Mouse (Mus musculus) embryonic facial prominence, embryonic 15.5 days (tissue): ENCODE results near the gene Med13. TPM values are rescaled to one million over a fixed set of nuclear protein-coding genes. Genes with fewer than 3 reads are reported as not detected.
"Not testable (repeated sequence)": the region's sequence is repeated elsewhere in the genome, so short reads cannot be mapped to it uniquely, and the experiment has no call there.

Source experiments
- ATAC-seq: fragments of 200-750 bp; cut with Nextera tagmentation; 2 replicates; pipeline ENCODE4 v1.8.0; 2017; ENCODE audit warnings: low read depth, moderate TSS enrichment; ENCODE audit not compliant: insufficient number of reproducible peaks, low FRiP score, low TSS enrichment
- H3K27ac ChIP-seq: fragments of 300-500 bp; sonication (generic); replicated peaks from 2 replicates; pipeline ENCODE4 v1.5.1; 2015; ENCODE audit warnings: mild to moderate bottlenecking, inconsistent platforms
- H3K27me3 ChIP-seq: fragments of 300-500 bp; sonication (generic); 2 replicates; pipeline ENCODE4 v1.6.1; 2015; ENCODE audit warnings: inconsistent platforms
- H3K36me3 ChIP-seq: fragments of 300-500 bp; sonication (generic); 2 replicates; pipeline ENCODE4 v1.6.1; 2015; ENCODE audit warnings: mild to moderate bottlenecking, inconsistent platforms
- H3K4me1 ChIP-seq: fragments of 300-500 bp; sonication (generic); 2 replicates; pipeline ENCODE4 v1.6.1; 2015; ENCODE audit warnings: inconsistent platforms
- H3K4me2 ChIP-seq: fragments of 300-500 bp; sonication (generic); replicated peaks from 2 replicates; pipeline ENCODE4 v1.6.1; 2015; ENCODE audit warnings: mild to moderate bottlenecking, inconsistent platforms
- H3K4me3 ChIP-seq: fragments of 300-500 bp; sonication (generic); replicated peaks from 2 replicates; pipeline ENCODE4 v1.5.1; 2015; ENCODE audit warnings: mild to moderate bottlenecking, inconsistent platforms
- H3K9ac ChIP-seq: fragments of 300-500 bp; sonication (generic); 2 replicates; pipeline ENCODE4 v1.6.1; 2015; ENCODE audit warnings: inconsistent platforms
- H3K9me3 ChIP-seq: fragments of 300-500 bp; sonication (generic); replicated peaks from 2 replicates; pipeline ENCODE4 v1.6.1; 2016; ENCODE audit warnings: inconsistent platforms
- WGBS: fragments of 180-500 bp; shearing (Covaris S2); methylation state at CpG from one replicate; pipeline ENCODE4 v1.1.7; 2015; 5-methylcytosine and 5-hydroxymethylcytosine counted together
- polyA plus RNA-seq: library from polyadenylated mRNA; unstranded; fragments of >200 nt; fragmentation: Nextera tagmentation; extraction: Ambion mirVana; gene quantifications from 2 replicates; pipeline ENCODE4 v1.2.1, GENCODE M21; 2015

Gene Med13
- polyA plus RNA-seq, 1 experiment from 2014 or later = 9.4 TPM

DNA sequence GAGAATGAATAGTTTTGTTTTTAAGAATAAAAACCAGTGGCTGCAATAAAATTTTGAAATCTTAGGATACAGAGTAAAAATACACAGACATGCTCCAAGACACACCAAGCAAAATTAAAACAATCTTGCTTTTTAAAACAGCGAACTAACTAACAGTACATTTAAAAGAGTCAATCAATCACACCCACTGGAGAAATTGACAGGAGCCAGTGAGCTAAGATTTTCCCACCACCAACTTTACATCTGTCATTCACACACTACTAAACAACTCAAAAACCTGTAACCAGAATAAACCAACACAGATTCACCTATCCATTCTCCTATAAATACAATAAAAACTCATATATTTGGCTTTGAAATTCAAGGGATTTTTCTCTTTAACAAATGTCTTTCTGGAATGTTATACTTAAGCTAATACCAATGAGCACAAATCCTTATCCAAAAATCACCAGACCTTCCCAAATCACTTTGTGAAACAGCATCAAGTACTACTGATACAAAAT lies 6.7 kb downstream of the Med13 start:
- no peak overlapping the region for H3K4me2 ChIP-seq
- WGBS = 62% methylated on average over 1 of the region's 1 CpGs

DNA sequence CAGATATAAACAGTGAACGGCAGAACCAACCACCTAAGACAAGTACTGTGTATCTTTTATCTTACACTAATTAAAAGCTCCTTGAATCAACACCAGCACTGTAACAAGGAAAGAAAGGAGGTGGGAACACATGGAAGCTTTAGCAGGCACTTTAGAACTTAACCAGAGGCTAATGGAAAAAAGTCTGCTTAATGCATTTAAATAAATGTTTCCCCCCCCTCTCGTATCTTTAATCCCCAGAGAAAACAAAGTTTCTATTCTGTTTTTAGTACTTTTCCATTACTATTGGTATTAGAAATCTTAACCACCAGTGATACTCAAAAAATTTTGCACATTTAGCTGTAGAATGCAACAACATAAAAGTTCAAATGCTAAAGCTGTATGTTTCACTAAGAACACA lies 8.1 kb downstream of the Med13 start:
- Histone ChIP-seq H3K27ac (no peak overlapping the region), H3K36me3 (peaks cover 19% of the 10 kb centered on the region; the same call in 1 of the 2 replicates), H3K4me1 (peaks cover 3% of the 10 kb centered on the region; the same call in 1 of the 2 replicates), H3K9me3 (no peaks in the 10 kb centered on the region), H3K4me2 (no peak overlapping the region), H3K27me3 (no peaks in the 10 kb centered on the region), H3K9ac (no peak overlapping the region), H3K4me3 (no peak overlapping the region)
- WGBS = 37% methylated on average over 2 of the region's 2 CpGs
- no peak for ATAC-seq

More for the DNA sequence above, 6.7 kb downstream of the Med13 start:
- ATAC-seq = no peak
- no peak overlapping the region for H3K9ac ChIP-seq
- no peaks in the 10 kb centered on the region for H3K27me3 ChIP-seq
- H3K9me3 ChIP-seq = no peaks in the 10 kb centered on the region
- H3K4me3 ChIP-seq = no peak overlapping the region
- H3K27ac ChIP-seq = no peak overlapping the region
- peaks cover 11% of the 10 kb centered on the region; the same call in 1 of the 2 replicates for H3K4me1 ChIP-seq
- H3K36me3 ChIP-seq = 0 out of 2 replicates have a peak, but pooled peaks cover 9% of the 10 kb centered on the region

DNA sequence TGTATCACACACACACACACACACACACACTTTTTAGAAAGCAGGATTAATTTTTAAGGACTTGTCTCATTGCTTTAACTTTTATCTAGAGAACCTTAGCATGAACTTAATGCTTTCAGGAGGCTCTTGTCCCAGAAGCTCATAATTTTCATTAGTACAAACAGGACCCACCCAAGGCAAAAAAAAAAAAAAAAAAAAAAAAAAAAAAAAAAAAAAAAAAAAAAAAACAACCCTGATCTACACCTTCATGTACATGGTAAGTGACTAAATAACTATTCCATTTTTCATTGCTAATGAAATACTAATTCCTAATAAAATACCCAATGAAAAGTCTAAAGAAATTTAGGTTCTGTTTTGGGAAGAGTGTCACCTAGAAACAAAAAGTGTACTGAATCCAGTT lies 8.5 kb downstream of the Med13 start:
- H3K9ac ChIP-seq = no peak overlapping the region
- no peaks in the 10 kb centered on the region for H3K9me3 ChIP-seq
- H3K4me2 ChIP-seq = no peak overlapping the region
- no peaks in the 10 kb centered on the region for H3K27me3 ChIP-seq
- H3K27ac ChIP-seq = no peak overlapping the region
- no peak overlapping the region for H3K4me3 ChIP-seq
- H3K4me1 ChIP-seq = no peaks in the 10 kb centered on the region
- H3K36me3 ChIP-seq = peaks cover 17% of the 10 kb centered on the region; the same call in 1 of the 2 replicates
- ATAC-seq = no peak

DNA sequence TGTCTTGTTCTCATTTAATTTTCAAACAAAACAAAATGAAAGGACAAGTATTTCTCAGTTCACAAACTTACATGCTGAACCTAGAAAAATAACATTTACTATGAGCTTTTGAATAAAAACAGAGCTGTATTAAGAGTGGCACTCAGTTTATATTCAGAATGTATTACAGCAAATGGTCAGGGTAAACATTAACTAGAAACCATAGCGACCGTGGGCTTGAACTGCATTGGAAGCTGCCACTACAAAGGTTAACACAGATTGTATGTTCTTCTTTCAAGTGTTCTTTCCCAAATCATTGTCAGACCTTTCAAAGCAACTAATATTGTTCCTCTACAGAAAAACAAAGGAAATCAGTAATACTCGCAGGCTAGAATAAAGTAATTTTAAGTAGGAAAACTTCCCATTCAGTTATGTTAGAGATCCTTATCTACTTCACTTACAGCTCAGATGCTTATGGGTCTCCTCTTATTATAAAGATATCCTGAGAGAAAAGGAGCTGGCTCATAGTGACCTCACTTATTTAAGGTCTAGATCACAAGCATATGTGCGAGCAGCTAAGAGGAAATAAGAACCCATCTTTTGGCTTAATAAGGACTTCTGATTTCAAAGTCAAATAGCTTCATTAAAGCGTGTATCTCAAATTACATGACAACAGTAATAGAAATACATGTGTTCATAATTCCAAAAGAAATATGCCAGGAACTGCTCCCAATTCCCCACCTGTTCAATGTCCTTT lies 9.8 kb downstream of the Med13 start:
- 57% methylated on average over 5 of the region's 5 CpGs for WGBS
- no peaks in the 10 kb centered on the region for H3K27me3 ChIP-seq
- H3K27ac ChIP-seq = no peak overlapping the region
- H3K9me3 ChIP-seq = no peaks in the 10 kb centered on the region
- H3K4me2 ChIP-seq = no peak overlapping the region
- H3K36me3 ChIP-seq = peaks cover 17% of the 10 kb centered on the region; the same call in 1 of the 2 replicates
- H3K4me1 ChIP-seq = no peaks in the 10 kb centered on the region
- no peak overlapping the region for H3K9ac ChIP-seq
- no peak overlapping the region for H3K4me3 ChIP-seq
- ATAC-seq = no peak

DNA sequence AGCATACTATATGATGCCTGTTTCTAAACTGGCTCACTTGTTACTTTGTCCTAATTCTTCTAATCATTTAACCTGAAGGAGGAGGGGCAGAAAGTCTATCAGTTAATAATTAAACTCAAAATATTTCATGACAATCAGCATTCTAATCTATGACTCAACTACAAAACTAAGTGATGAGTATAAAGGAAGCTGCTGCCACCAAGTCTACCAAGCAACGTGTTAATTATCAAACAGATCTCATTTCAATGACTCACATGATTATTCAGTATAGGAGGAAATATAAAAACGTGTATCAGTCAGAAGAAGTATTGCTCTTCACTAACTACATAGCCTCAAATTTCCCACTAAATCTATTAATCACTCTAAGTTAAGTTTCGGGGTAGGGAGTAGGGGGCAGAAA lies 10.9 kb downstream of the Med13 start:
- Histone ChIP-seq H3K27me3 (no peaks in the 10 kb centered on the region), H3K9ac (no peak overlapping the region), H3K36me3 (peaks cover 22% of the 10 kb centered on the region; the same call in 1 of the 2 replicates), H3K4me2 (no peak overlapping the region), H3K4me1 (no peaks in the 10 kb centered on the region), H3K9me3 (no peaks in the 10 kb centered on the region), H3K4me3 (no peak overlapping the region), H3K27ac (no peak overlapping the region)
- 74% methylated on average over 3 of the region's 3 CpGs for WGBS
- ATAC-seq = no peak

DNA sequence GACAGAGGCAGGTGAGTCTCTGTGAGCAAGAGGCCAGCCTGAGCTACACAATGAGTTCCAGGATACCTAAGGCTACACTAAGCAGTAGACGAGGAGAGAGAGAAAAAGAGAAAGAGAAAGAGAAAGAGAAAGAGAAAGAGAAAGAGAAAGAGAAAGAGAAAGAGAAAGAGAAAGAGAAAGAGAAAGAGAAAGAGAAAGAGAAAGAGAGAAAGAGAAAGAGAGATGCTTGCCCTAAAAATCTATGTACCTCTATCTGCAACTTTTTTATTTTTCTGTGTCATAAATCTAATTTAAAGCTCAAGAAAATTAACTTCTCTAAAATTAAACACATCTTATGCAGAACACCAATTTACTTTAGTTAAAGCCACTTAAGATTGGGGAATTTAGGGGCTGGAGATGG lies 12.5 kb downstream of the Med13 start:
- 100% methylated on average over 1 of the region's 1 CpGs for WGBS

DNA sequence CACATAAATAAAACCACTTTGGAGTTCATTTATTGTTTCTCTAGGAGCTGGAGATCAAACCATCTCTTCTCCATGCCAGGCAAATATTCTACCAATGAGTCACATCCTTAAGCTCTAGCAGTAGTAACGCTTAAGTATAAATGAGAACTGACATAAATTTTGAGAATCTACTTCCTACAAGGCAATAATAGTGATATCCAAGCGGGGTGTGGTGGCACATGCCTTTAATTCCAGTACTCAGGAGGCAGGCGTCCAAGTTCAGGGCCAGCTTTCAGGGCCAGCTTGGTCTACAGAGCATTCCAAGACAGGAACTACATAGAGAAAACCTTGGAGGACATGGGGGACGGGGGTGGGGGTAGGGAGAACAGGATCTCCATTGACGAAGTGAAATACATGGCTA lies 33.2 kb downstream of the Med13 start:
- Histone ChIP-seq H3K4me1 (no peaks in the 10 kb centered on the region), H3K4me3 (no peak overlapping the region), H3K9me3 (no peaks in the 10 kb centered on the region), H3K4me2 (no peak overlapping the region), H3K27me3 (no peaks in the 10 kb centered on the region), H3K27ac (no peak overlapping the region), H3K9ac (no peak overlapping the region), H3K36me3 (peaks cover 23% of the 10 kb centered on the region)
- ATAC-seq = no peak
- 68% methylated on average over 5 of the region's 5 CpGs for WGBS

More for the DNA sequence above, 12.5 kb downstream of the Med13 start:
- H3K4me3 ChIP-seq, H3K27me3 ChIP-seq, H3K9ac ChIP-seq, H3K4me1 ChIP-seq, H3K27ac ChIP-seq, H3K9me3 ChIP-seq, H3K4me2 ChIP-seq, ATAC-seq: not testable (repeated sequence)
- peaks cover 22% of the 10 kb centered on the region; the same call in 1 of the 2 replicates for H3K36me3 ChIP-seq

DNA sequence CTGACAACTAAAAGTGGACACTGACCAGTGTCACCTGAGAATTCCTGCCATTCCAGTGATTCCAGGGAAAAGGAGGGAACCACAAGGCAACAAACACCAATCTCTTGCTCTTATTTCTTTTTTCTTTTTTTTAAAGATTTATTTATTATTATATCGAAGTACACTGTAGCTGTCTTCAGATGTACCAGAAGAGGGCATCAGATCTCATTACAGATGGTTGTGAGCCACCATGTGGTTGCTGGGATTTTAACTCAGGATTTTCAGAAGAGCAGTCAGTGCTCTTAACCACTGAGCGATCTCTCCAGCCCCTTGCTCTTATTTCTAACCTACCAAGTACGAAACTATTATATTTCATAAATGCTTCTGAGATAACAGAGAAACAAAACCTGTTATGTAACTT lies 42.4 kb downstream of the Med13 start:
- not testable (repeated sequence) for ATAC-seq, H3K27ac ChIP-seq, H3K9ac ChIP-seq, H3K4me3 ChIP-seq, H3K4me1 ChIP-seq, H3K9me3 ChIP-seq, H3K27me3 ChIP-seq, H3K4me2 ChIP-seq
- H3K36me3 ChIP-seq = peaks cover 21% of the 10 kb centered on the region
- WGBS = 87% methylated on average over 3 of the region's 3 CpGs

DNA sequence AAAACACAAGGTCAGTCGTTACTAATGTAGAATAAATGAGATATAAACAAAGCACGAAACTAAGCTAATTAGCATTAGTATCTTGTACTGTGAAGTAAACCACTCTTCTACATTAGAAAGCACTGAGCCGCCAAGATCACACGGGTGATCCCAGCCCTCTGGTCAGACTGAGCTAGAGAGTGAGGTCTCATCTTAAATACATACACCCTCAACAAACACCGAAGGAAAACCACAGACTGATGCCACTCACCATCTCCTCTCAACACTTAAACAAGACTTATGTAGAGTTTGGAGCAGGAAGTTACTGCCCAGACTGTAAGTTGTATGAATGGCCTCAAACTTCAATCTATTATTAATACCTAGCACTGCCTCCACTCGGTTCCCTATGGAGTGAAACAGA lies 47.1 kb downstream of the Med13 start:
- H3K4me1 ChIP-seq = no peaks in the 10 kb centered on the region
- no peak overlapping the region for H3K4me3 ChIP-seq
- no peak overlapping the region for H3K9ac ChIP-seq
- H3K9me3 ChIP-seq = no peaks in the 10 kb centered on the region
- H3K27ac ChIP-seq = no peak overlapping the region
- H3K27me3 ChIP-seq = no peaks in the 10 kb centered on the region
- H3K4me2 ChIP-seq = no peak overlapping the region
- H3K36me3 ChIP-seq = peaks cover 16% of the 10 kb centered on the region
- WGBS = 78% methylated on average over 6 of the region's 6 CpGs
- ATAC-seq = no peak

DNA sequence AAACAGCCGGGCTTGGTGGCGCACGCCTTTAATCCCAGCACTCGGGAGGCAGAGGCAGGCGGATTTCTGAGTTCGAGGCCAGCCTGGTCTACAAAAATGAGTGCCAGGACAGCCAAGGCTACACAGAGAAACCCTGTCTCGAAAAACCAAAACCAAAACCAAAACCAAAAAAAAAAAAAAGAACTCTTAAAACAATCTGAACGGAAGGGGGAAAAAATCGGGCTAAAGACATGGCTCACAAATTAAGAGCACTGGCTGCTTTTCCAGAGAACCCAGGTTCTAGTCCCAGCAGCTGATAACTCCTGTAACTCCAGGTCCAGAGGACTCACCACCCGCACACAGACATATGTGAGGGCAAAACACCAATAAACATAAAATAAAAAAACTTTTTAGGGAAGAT lies 65.2 kb downstream of the Med13 start:
- peaks cover 23% of the 10 kb centered on the region; the same call in 1 of the 2 replicates for H3K36me3 ChIP-seq
- H3K4me2 ChIP-seq, H3K9me3 ChIP-seq, H3K4me1 ChIP-seq, ATAC-seq, H3K9ac ChIP-seq, H3K27ac ChIP-seq, H3K4me3 ChIP-seq, H3K27me3 ChIP-seq: not testable (repeated sequence)
- 94% methylated on average over 10 of the region's 10 CpGs for WGBS

DNA sequence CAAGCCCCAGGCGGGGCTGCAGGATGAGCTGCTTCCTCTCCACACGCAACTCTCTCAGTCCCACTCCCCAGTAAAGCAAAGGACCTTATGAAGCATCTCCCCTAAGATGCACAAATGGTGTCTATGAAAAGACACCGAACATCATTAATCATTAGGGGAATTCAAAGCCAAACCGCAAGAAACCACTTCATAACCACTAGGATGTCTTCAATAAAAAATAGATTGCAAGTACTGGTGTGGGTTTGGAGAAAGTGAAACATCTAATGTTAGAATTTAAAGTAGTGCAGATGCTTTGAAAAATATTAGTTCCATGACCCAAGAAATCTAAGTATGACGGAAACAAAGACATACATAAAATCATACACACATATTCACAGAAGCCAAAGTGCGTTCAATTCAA lies 65.7 kb downstream of the Med13 start:
- ATAC-seq = no peak
- Histone ChIP-seq H3K9ac (no peak overlapping the region), H3K9me3 (no peaks in the 10 kb centered on the region), H3K27ac (no peak overlapping the region), H3K36me3 (peaks cover 24% of the 10 kb centered on the region), H3K4me2 (no peak overlapping the region), H3K27me3 (no peaks in the 10 kb centered on the region), H3K4me1 (no peaks in the 10 kb centered on the region), H3K4me3 (no peak overlapping the region)
- 85% methylated on average over 6 of the region's 6 CpGs for WGBS

DNA sequence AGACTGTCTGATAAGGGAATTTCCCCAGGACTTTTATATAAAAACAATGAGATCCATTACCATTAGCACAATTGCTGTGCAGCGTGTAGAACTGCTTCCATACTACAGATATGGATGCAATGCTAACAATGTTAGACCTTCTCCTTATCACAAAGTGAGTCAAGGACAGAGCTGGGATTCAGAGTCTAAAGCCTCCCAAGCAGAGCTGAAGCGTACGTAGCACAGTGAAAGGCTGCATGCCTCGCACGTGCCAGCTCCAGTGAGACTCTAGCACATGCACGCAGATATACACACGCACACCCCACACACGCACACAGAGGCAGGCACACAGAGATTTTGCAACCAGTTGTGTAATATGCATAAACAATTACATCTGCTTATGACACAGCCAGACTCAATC lies 71.7 kb downstream of the Med13 start:
- 93% methylated on average over 8 of the region's 8 CpGs for WGBS

More for the DNA sequence above, 71.7 kb downstream of the Med13 start:
- H3K27ac ChIP-seq = no peak overlapping the region
- H3K4me3 ChIP-seq = no peak overlapping the region
- no peak for ATAC-seq
- H3K27me3 ChIP-seq = no peaks in the 10 kb centered on the region
- H3K9me3 ChIP-seq = no peaks in the 10 kb centered on the region
- no peaks in the 10 kb centered on the region for H3K4me1 ChIP-seq
- no peak overlapping the region for H3K9ac ChIP-seq
- H3K36me3 ChIP-seq = peaks cover 67% of the 10 kb centered on the region
- no peak overlapping the region for H3K4me2 ChIP-seq
